Mouse (Mus musculus) bone marrow macrophage, adult 2 months (primary cell): ENCODE results near the gene Wdr77. TPM values are rescaled to one million over a fixed set of nuclear protein-coding genes. Genes with fewer than 3 reads are reported as not detected.
"Not testable (repeated sequence)": the region's sequence is repeated elsewhere in the genome, so short reads cannot be mapped to it uniquely, and the experiment has no call there.

Experiments used
- H3K27ac ChIP-seq: 2 replicates; pipeline ENCODE4 v1.5.1; 2012; ENCODE audit warnings: low read depth, low read length; ENCODE audit not compliant: insufficient read depth
- H3K4me1 ChIP-seq: 2 replicates; pipeline ENCODE4 v1.6.1; 2012; ENCODE audit warnings: low read length; ENCODE audit not compliant: control insufficient read depth, insufficient read depth
- H3K4me3 ChIP-seq: 2 replicates; pipeline ENCODE4 v1.5.1; 2012; ENCODE audit warnings: mild to moderate bottlenecking, low read length, moderate library complexity; ENCODE audit not compliant: insufficient read depth
- CTCF ChIP-seq: IDR thresholded peaks from 2 replicates; pipeline ENCODE4 v1.5.1; 2012; ENCODE audit warnings: low read depth, mild to moderate bottlenecking, low read length, moderate library complexity
- POLR2A ChIP-seq: IDR thresholded peaks from 2 replicates; pipeline ENCODE4 v1.6.1; 2012; ENCODE audit warnings: mild to moderate bottlenecking, low read depth, low read length, borderline replicate concordance
- polyA plus RNA-seq: library from polyadenylated mRNA; stranded (reverse); fragments of >200 nt; gene quantifications from 2 replicates; pipeline ENCODE4 v1.2.4, GENCODE M21; 2012; ENCODE audit not compliant: missing spikeins, insufficient read depth, insufficient read length

Wdr77 gene
- 11.7 and 16.3 TPM in 2 replicates for polyA plus RNA-seq

DNA sequence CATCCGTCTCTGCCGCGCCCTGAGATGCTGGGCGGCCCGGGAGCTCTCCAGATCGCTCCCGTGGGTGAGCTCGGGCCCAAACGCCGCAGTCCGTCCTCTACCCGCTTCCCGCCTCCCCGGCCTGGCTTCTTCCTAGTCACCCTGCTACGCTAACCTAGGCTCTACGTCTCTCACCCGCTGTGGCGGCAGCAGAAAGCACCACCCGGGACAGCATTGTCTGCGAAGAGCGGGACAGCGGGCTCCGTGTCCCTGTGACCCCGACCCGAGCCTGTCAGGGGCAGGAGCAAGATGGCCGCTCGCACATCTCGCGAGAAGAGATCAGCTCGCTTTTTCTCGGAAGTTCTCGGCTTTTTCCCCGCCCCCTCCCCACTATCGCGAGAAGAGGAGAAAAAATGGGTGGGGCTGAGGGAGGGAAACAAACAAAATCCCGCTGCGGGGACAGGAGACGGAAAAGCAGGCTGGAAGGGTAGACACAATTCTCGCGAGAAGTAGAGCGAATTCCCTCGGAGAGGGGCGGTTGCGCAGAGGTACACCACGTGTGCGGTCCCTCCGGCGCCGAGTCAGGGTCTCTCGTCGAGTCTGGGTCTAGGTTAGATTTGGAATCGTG lies at the start of gene Wdr77:
Wdr77 (plus strand) TSS at position 396 of the 607 bp plus-strand sequence.
- Histone ChIP-seq H3K27ac (peak within 1 kb of the TSS; percentile 89), H3K4me1 (peaks cover 12% of the 10 kb centered on the region), H3K4me3 (peak within 1 kb of the TSS; percentile 100)
- TF ChIP-seq POLR2A (no peak; the same call in 1 of the 2 replicates), CTCF (no peak)

DNA sequence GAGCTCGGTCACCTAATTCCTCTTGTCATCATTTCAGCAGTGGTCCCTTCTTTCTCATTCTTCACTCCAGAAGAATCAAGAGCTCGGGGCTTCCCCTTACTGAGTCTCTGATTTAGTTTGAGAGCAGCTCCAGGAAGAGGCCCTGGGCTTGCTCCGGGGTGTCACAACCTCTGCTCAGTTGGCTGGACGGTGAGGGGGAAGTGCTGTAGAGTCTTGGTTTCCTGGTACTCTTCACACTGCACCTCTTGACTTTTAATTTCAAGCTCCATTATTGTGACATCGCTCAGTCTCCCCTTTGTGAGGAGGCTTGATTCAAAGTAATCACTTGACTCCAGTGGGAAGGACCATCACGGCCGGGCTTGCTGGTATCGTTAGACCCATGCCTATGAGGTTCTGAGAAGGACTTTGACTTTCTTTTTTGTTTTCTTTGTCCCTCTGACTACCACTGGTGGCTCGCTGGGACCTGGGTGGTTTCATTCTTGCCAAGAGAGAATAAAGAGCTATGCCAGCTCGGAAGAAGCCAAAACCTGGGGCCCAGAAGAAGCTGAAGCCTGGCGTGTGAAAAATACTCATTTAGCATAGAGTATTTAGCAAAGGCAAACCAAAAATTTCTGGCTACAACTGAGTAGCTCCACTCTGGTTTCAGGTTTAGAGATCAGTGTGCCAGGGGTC lies 48.5 kb upstream of the Wdr77 start:
- TF ChIP-seq POLR2A (no peak), CTCF (no peak)
- Histone ChIP-seq H3K4me3 (peak overlapping the region; percentile 16; the same call in 1 of the 2 replicates), H3K27ac (peak overlapping the region; percentile 48), H3K4me1 (peaks cover 37% of the 10 kb centered on the region)

DNA sequence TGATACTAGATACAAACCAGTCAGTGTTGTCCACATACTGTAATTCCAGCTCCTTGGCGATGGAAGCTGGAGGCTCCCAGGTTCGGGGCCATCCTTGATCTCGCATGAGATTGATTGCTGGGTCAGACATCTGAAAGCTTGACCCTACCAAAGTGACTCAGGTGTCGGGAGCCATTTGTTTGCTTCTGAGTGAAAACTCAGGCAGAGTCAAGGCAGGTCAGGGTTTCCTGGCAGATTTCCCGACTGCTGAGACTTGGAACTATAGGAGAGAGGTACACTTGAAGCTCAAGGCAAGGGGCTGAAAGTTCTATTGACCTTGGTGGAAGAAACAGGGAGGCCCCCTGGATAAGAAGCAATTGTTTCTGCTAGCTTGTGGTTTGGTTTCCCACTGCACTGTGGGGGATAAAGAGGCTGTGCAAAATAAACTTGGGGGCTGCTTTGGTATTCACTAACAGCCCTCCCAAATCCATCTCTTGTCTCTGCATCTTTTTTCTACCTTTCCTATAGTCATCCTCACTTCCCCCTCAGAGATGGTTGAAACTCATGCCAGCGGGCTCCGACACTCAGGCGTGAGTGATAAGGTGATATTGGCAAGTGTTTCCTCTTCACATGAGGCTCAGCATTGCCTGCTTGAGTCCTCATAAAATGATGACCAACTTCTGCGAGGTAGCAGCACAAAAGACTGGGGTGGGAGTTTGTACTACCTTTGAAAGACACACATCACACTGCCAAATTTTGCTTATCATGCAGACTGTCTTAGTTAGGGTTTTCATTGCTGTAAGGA lies 46.9 kb upstream of the Wdr77 start:
- TF ChIP-seq CTCF, result no peak
- TF ChIP-seq POLR2A, result no peak
- Histone ChIP-seq H3K4me3 (no peak overlapping the region), H3K27ac (no peak overlapping the region)

GRCm38 (mm10) chr3:105913839-105914681 lies 45.1 kb upstream of the Wdr77 start:
- H3K4me1 ChIP-seq, result peaks cover 44% of the 10 kb centered on the region
- no peak overlapping the region for H3K4me3 ChIP-seq
- no peak overlapping the region; the same call in none of the 2 replicates for H3K27ac ChIP-seq
- no peak for TF ChIP-seq CTCF
- no peak for TF ChIP-seq POLR2A

More for the DNA sequence above, 46.9 kb upstream of the Wdr77 start:
- peaks cover 37% of the 10 kb centered on the region for H3K4me1 ChIP-seq

GRCm38 (mm10) chr3:105915281-105915680 lies 43.9 kb upstream of the Wdr77 start:
- TF ChIP-seq CTCF (no peak), POLR2A (no peak)
- no peak overlapping the region for H3K4me3 ChIP-seq
- H3K4me1 ChIP-seq, result peaks cover 43% of the 10 kb centered on the region
- H3K27ac ChIP-seq, result no peak overlapping the region

DNA sequence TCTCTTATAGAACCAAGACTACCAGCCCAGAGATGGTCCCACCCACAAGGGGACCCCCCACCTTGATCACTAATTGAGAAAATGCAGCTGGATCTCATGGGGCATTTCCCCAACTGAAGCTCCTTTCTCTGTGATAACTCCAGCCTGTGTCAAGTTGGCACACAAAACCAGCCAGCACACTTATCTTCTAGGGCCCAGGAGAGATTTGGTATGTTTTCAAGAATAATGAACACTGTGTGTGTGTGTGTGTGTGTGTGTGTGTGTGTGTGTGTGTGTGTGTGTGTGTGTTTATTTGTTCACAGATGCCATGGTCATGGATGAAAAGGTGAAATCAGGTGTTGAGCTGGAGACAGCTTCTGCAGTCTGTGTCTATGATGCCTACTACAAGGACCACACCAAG lies 42.7 kb upstream of the Wdr77 start:
- not testable (repeated sequence) for H3K4me3 ChIP-seq, H3K27ac ChIP-seq
- peaks cover 36% of the 10 kb centered on the region for H3K4me1 ChIP-seq

DNA sequence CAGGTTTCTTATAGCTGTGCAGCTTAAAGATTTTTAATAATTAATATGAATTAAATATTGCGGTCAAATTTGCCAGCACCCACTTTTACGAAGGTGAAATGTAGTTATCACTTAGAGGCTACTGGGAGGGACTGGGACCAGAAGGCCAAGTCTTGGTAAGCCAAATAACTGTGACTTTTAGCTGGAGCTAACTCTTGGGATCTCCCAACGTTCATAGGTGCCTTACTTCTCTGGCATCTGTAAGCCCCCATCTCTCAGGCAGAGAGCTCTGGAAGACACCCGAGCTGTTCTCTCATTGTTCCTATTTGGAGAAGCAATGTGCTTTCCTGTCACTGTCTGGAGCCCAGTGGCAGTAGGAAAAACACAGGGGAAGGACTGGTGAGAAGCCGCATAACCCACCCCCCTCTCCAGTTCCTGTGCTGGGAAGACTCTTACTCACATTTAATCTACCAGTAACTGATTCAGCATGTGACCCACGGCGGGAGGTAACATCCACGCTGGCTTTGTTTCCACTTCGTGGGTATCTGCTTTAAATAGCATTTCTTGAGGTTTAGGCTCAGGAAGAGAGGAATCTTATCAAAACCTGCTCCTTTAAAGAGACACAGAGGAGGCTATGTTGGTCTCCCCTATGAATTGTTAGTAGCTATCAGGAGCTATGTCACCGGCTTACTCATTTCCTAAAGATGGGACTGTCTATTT lies 41.4 kb upstream of the Wdr77 start:
- Histone ChIP-seq H3K27ac (no peak overlapping the region), H3K4me1 (peaks cover 38% of the 10 kb centered on the region), H3K4me3 (no peak overlapping the region)
- no peak for TF ChIP-seq POLR2A
- TF ChIP-seq CTCF, result no peak

GRCm38 (mm10) chr3:105918355-105918745 lies 40.8 kb upstream of the Wdr77 start:
- peaks cover 36% of the 10 kb centered on the region for H3K4me1 ChIP-seq

GRCm38 (mm10) chr3:105920743-105921142 lies 38.4 kb upstream of the Wdr77 start:
- H3K4me1 ChIP-seq, result peaks cover 17% of the 10 kb centered on the region
- not testable (repeated sequence) for H3K27ac ChIP-seq, H3K4me3 ChIP-seq

More at GRCm38 (mm10) chr3:105918355-105918745, 40.8 kb upstream of the Wdr77 start:
- no peak overlapping the region for H3K27ac ChIP-seq
- no peak overlapping the region for H3K4me3 ChIP-seq
- TF ChIP-seq POLR2A, result no peak
- no peak for TF ChIP-seq CTCF
